17 mouse cellular contexts compared by ENCODE assay signal in the genomic region with DNA sequence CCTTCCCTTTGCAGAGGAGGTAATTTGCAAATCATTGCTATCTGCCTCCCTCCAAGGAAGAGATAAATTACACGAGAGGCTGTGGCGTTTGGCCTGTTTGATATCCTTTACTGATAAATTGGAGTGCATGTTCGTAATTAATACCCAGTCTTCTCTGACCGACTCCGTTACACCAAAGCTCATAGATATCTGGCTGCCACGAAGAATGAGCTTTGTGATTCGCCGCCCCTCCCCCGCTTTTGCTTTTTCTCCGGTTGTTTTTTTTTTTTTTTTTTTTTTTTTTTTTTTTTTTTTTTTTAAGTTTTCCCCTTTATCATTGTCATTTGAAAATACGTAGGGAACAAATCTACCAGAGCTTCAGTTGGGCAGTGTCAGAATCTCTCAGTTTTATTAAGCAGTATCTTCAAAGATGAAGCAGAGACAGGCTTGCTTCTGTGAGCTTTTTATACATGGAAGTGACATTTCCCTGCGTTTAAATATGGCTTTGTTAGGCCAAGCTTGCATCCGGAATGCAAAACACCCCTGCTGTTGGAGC.
DNase-seq lines count a peak whose midpoint lies in the region; ATAC-seq lines count a peak whose summit lies in the region.
"Had no signal": no experiment of that assay in that cellular context is flagged by ENCODE, and none has a peak within 500 bp of the region (broad histone marks: within the 10 kb centered on the region; RNA-seq: fewer than 3 reads in every experiment).

No protein-coding gene starts in this region.

- intact Hi-C loops in heart, postnatal 36 days (cut with DNase I) = no loop called here

- no peaks in the 10 kb centered on the region for H3K9me3 ChIP-seq in hindbrain, embryonic 13.5 days
- H3K9me3 ChIP-seq in hindbrain, embryonic 16.5 days (ENCODE audit: control insufficient read depth, low read length) = no peaks in the 10 kb centered on the region
- no peaks in the 10 kb centered on the region for H3K9me3 ChIP-seq in midbrain, embryonic 12.5 days
- no peaks in the 10 kb centered on the region for H3K9me3 ChIP-seq in midbrain, embryonic 10.5 days (replicated peaks)
- H3K9me3 ChIP-seq in embryonic facial prominence, embryonic 10.5 days = no peaks in the 10 kb centered on the region
- no peaks in the 10 kb centered on the region for H3K9me3 ChIP-seq in limb, embryonic 11.5 days (ENCODE audit: control insufficient read depth, low read length)
- H3K9me3 ChIP-seq: embryonic facial prominence, embryonic 12.5 days; limb, embryonic 15.5 days had no signal

- DNase-seq in midbrain, embryonic 10.5 days (ENCODE audit: low spot score) = no peak
- DNase-seq in embryonic facial prominence, embryonic 10.5 days (ENCODE audit: low spot score) = peak; percentile 38
- DNase-seq in limb, embryonic 11.5 days (ENCODE audit: low spot score) = peak; percentile 45
- no peak for DNase-seq in right cerebral cortex, adult 2 months (ENCODE audit: low spot score in 2 of 2)
- DNase-seq in heart, postnatal 36 days = no peak
- DNase-seq: adrenal gland, postnatal 10 days; cerebellum, adult 8-10 months; gastrocnemius, adult 2 months; heart, adult 18-20 months; lung, adult 2 months; thymus, postnatal 36 days had no signal

- no peaks in the 10 kb centered on the region for H3K36me3 ChIP-seq in hindbrain, embryonic 13.5 days
- no peaks in the 10 kb centered on the region for H3K36me3 ChIP-seq in hindbrain, embryonic 16.5 days (ENCODE audit: control insufficient read depth, insufficient read depth, low read length)
- H3K36me3 ChIP-seq in midbrain, embryonic 12.5 days = no peaks in the 10 kb centered on the region
- H3K36me3 ChIP-seq in midbrain, embryonic 10.5 days = no peaks in the 10 kb centered on the region
- H3K36me3 ChIP-seq in embryonic facial prominence, embryonic 10.5 days (replicated peaks) = no peaks in the 10 kb centered on the region
- no peaks in the 10 kb centered on the region for H3K36me3 ChIP-seq in limb, embryonic 11.5 days (ENCODE audit: control insufficient read depth, insufficient read depth, low read length)
- H3K36me3 ChIP-seq: embryonic facial prominence, embryonic 12.5 days; limb, embryonic 15.5 days had no signal

- ATAC-seq in hindbrain, embryonic 13.5 days (ENCODE audit: low FRiP score) = no peak
- ATAC-seq in hindbrain, embryonic 16.5 days = no peak
- ATAC-seq in midbrain, embryonic 12.5 days (ENCODE audit: low FRiP score, low read depth) = no peak
- ATAC-seq in limb, embryonic 11.5 days (ENCODE audit: insufficient number of reproducible peaks, low FRiP score, low TSS enrichment, low read depth) = no peak
- ATAC-seq: intestine, embryonic 16.5 days had no signal

- H3K9ac ChIP-seq in hindbrain, embryonic 13.5 days = 0 out of 2 replicates have a peak overlapping the region, but pooled peaks have one; percentile 8
- no peak overlapping the region for H3K9ac ChIP-seq in hindbrain, embryonic 16.5 days (ENCODE audit: low read depth, low read length)
- no peak overlapping the region for H3K9ac ChIP-seq in midbrain, embryonic 12.5 days (replicated peaks)
- no peak overlapping the region for H3K9ac ChIP-seq in limb, embryonic 11.5 days (ENCODE audit: low read length)
- H3K9ac ChIP-seq: embryonic facial prominence, embryonic 12.5 days; limb, embryonic 15.5 days had no signal

- no peak overlapping the region for H3K4me3 ChIP-seq in hindbrain, embryonic 13.5 days
- H3K4me3 ChIP-seq in hindbrain, embryonic 16.5 days (ENCODE audit: low read length) = no peak overlapping the region
- H3K4me3 ChIP-seq in midbrain, embryonic 12.5 days = no peak overlapping the region
- no peak overlapping the region for H3K4me3 ChIP-seq in midbrain, embryonic 10.5 days
- H3K4me3 ChIP-seq in embryonic facial prominence, embryonic 10.5 days = no peak overlapping the region
- no peak overlapping the region for H3K4me3 ChIP-seq in limb, embryonic 11.5 days (ENCODE audit: low read depth, low read length)
- H3K4me3 ChIP-seq: embryonic facial prominence, embryonic 12.5 days; gastrocnemius, adult 2 months; limb, embryonic 15.5 days had no signal

- H3K27ac ChIP-seq in hindbrain, embryonic 13.5 days = peak overlapping the region; percentile 48; the same call in 1 of the 2 replicates
- H3K27ac ChIP-seq in hindbrain, embryonic 16.5 days (ENCODE audit: low read depth, low read length) = no peak overlapping the region
- H3K27ac ChIP-seq in midbrain, embryonic 12.5 days (replicated peaks) = no peak overlapping the region
- no peak overlapping the region for H3K27ac ChIP-seq in midbrain, embryonic 10.5 days (replicated peaks)
- no peak overlapping the region for H3K27ac ChIP-seq in embryonic facial prominence, embryonic 10.5 days (replicated peaks)
- no peak overlapping the region for H3K27ac ChIP-seq in limb, embryonic 11.5 days (replicated peaks; ENCODE audit: low read depth, low read length)
- H3K27ac ChIP-seq: embryonic facial prominence, embryonic 12.5 days; gastrocnemius, adult 2 months; limb, embryonic 15.5 days had no signal

- H3K4me2 ChIP-seq in hindbrain, embryonic 13.5 days = peak overlapping the region; percentile 23; the same call in 1 of the 2 replicates
- H3K4me2 ChIP-seq in hindbrain, embryonic 16.5 days (ENCODE audit: low read length) = no peak overlapping the region
- peak overlapping the region; percentile 28; the same call in 1 of the 2 replicates for H3K4me2 ChIP-seq in midbrain, embryonic 12.5 days (replicated peaks)
- 0 out of 2 replicates have a peak overlapping the region, but pooled peaks have one; percentile 8 for H3K4me2 ChIP-seq in limb, embryonic 11.5 days (ENCODE audit: low read depth, severe bottlenecking)
- H3K4me2 ChIP-seq: embryonic facial prominence, embryonic 12.5 days; limb, embryonic 15.5 days had no signal

- no peaks in the 10 kb centered on the region; the same call in 1 of the 2 replicates for H3K27me3 ChIP-seq in hindbrain, embryonic 13.5 days
- H3K27me3 ChIP-seq in hindbrain, embryonic 16.5 days (replicated peaks; ENCODE audit: control insufficient read depth, insufficient read depth, low read length) = no peaks in the 10 kb centered on the region
- peaks cover 29% of the 10 kb centered on the region for H3K27me3 ChIP-seq in midbrain, embryonic 12.5 days
- peaks cover 17% of the 10 kb centered on the region; the same call in 1 of the 2 replicates for H3K27me3 ChIP-seq in midbrain, embryonic 10.5 days (ENCODE audit: low read depth, poor library complexity, severe bottlenecking)
- peaks cover 13% of the 10 kb centered on the region; the same call in 1 of the 2 replicates for H3K27me3 ChIP-seq in embryonic facial prominence, embryonic 10.5 days (replicated peaks; ENCODE audit: low read depth, poor library complexity, severe bottlenecking)
- no peaks in the 10 kb centered on the region for H3K27me3 ChIP-seq in limb, embryonic 11.5 days (ENCODE audit: control insufficient read depth, insufficient read depth, low read length)

- H3K4me1 ChIP-seq in hindbrain, embryonic 13.5 days (replicated peaks) = peaks cover 9% of the 10 kb centered on the region
- no peaks in the 10 kb centered on the region; the same call in 1 of the 2 replicates for H3K4me1 ChIP-seq in hindbrain, embryonic 16.5 days (ENCODE audit: control insufficient read depth, insufficient read depth, low read depth, low read length)
- peaks cover 10% of the 10 kb centered on the region for H3K4me1 ChIP-seq in midbrain, embryonic 12.5 days
- H3K4me1 ChIP-seq in midbrain, embryonic 10.5 days = peaks cover 17% of the 10 kb centered on the region
- peaks cover 28% of the 10 kb centered on the region for H3K4me1 ChIP-seq in embryonic facial prominence, embryonic 10.5 days
- H3K4me1 ChIP-seq in limb, embryonic 11.5 days (ENCODE audit: control insufficient read depth, insufficient read depth, low read length) = peaks cover 20% of the 10 kb centered on the region

- WGBS in hindbrain, embryonic 13.5 days = 31% methylated on average over 13 of the region's 13 CpGs
- 33% methylated on average over 13 of the region's 13 CpGs for WGBS in hindbrain, embryonic 16.5 days
- WGBS in midbrain, embryonic 12.5 days = 29% methylated on average over 13 of the region's 13 CpGs
- WGBS in midbrain, embryonic 10.5 days = 43% methylated on average over 13 of the region's 13 CpGs
- WGBS in embryonic facial prominence, embryonic 10.5 days = 24% methylated on average over 13 of the region's 13 CpGs
- 17% methylated on average over 13 of the region's 13 CpGs for WGBS in limb, embryonic 11.5 days

Comparison
In these comparisons a context has a peak if more than half of its experiments do, and no peak if none do; other contexts are left out.
1. DNase-seq: peak in embryonic facial prominence, embryonic 10.5 days (single experiment) and limb, embryonic 11.5 days (single experiment); none in midbrain, embryonic 10.5 days (single experiment), right cerebral cortex, adult 2 months (0 of 2) and heart, postnatal 36 days (0 of 2).